Mouse (Mus musculus): ENCODE measurements around the gene Tnfrsf8. TPM values are rescaled to one million over a fixed set of nuclear protein-coding genes. Genes with fewer than 3 reads are reported as not detected.
"Not testable (repeated sequence)": the region's sequence is repeated elsewhere in the genome, so short reads cannot be mapped to it uniquely, and the experiment has no call there.

Gene Tnfrsf8
- polyA plus RNA-seq, 1 experiment from 2014 or later = 0.07 TPM

GRCm38 (mm10) chr4:145313256-145313655, 1.7 kb downstream of the Tnfrsf8 start:
- H3K4me3 ChIP-seq (ENCODE audit: low read depth, low read length) = no peak overlapping the region
- no peaks in the 10 kb centered on the region for H3K9me3 ChIP-seq (ENCODE audit: low read length)
- WGBS (ENCODE audit: insufficient replicate concordance) = 77% methylated on average over 3 of the region's 3 CpGs
- no peak overlapping the region for H3K4me2 ChIP-seq (ENCODE audit: low read depth, low read length)
- 0 out of 2 replicates have a peak, but pooled peaks cover 10% of the 10 kb centered on the region for H3K27me3 ChIP-seq (ENCODE audit: insufficient read depth, low read length)
- no peaks in the 10 kb centered on the region for H3K4me1 ChIP-seq (ENCODE audit: insufficient read depth)
- DNase-seq (no peak), ATAC-seq (no peak)
- H3K9ac ChIP-seq (replicated peaks) = no peak overlapping the region
- no peak for TF ChIP-seq EP300 (IDR thresholded peaks at IDR 0.05; ENCODE audit: low read depth)
- no peaks in the 10 kb centered on the region for H3K36me3 ChIP-seq (replicated peaks; ENCODE audit: insufficient read depth, low read length)
- no peak overlapping the region for H3K27ac ChIP-seq (ENCODE audit: low read depth)

DNA sequence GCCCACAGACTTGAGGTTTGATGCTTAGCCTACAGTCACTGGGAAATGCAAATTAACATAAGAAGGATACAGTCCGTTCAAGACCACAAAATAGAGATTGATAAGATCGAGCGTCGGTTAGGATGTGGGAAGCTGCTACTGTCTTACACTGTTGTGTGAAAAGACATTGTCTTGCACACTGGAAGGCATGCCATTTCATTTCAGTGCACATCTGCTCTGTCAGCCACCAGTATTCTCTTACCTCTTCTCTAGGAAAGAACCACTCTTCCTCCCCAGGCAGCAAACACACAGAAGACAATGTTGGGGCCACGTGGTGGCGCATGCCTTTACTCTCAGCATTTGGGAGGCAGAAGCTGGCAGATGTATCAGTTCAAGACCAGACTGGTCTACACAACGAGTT, 2.4 kb downstream of the Tnfrsf8 start:
- Histone ChIP-seq H3K36me3 (replicated peaks; ENCODE audit: insufficient read depth, low read length) (no peaks in the 10 kb centered on the region), H3K4me2 (ENCODE audit: low read depth, low read length) (no peak overlapping the region), H3K4me1 (ENCODE audit: insufficient read depth) (no peaks in the 10 kb centered on the region), H3K9me3 (ENCODE audit: low read length) (no peaks in the 10 kb centered on the region), H3K9ac (replicated peaks) (no peak overlapping the region), H3K27ac (ENCODE audit: low read depth) (no peak overlapping the region), H3K27me3 (ENCODE audit: insufficient read depth, low read length) (0 out of 2 replicates have a peak, but pooled peaks cover 10% of the 10 kb centered on the region), H3K4me3 (ENCODE audit: low read depth, low read length) (no peak overlapping the region)
- TF ChIP-seq EP300 (IDR thresholded peaks at IDR 0.05; ENCODE audit: low read depth) (no peak), CTCF (IDR thresholded peaks at IDR 0.05; ENCODE audit: low read depth) (no peak)
- WGBS (ENCODE audit: insufficient replicate concordance) = 45% methylated on average over 7 of the region's 7 CpGs
- no peak for ATAC-seq
- DNase-seq = no peak

DNA sequence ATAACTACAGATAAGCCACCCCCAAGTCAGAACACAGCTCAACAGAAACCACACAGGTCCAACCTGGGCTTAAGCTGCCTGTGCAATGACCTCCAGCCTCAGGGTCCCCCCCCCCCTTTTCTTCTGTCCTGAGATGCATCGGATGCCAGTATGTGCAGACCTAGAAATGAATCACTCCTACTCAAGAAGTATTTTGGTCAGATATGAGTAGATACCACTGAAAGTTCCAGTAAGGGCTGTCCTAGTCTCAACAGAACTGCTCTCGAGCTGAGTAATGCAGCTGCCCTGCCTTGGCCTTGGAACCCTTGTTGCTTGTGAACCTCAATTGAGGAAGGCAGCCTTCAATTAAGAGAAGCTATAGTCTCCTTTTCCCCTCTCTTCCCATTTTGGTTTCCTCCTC, 4.1 kb downstream of the Tnfrsf8 start:
- Histone ChIP-seq H3K27me3 (ENCODE audit: insufficient read depth, low read length) (0 out of 2 replicates have a peak, but pooled peaks cover 10% of the 10 kb centered on the region), H3K4me2 (ENCODE audit: low read depth, low read length) (no peak overlapping the region), H3K36me3 (replicated peaks; ENCODE audit: insufficient read depth, low read length) (no peaks in the 10 kb centered on the region), H3K9me3 (ENCODE audit: low read length) (no peaks in the 10 kb centered on the region), H3K9ac (replicated peaks) (no peak overlapping the region), H3K4me1 (ENCODE audit: insufficient read depth) (no peaks in the 10 kb centered on the region), H3K4me3 (ENCODE audit: low read depth, low read length) (no peak overlapping the region), H3K27ac (ENCODE audit: low read depth) (no peak overlapping the region)
- WGBS (ENCODE audit: insufficient replicate concordance) = 66% methylated on average over 2 of the region's 2 CpGs
- TF ChIP-seq EP300 (IDR thresholded peaks at IDR 0.05; ENCODE audit: low read depth) = no peak
- no peak for TF ChIP-seq CTCF (IDR thresholded peaks at IDR 0.05; ENCODE audit: low read depth)
- DNase-seq (no peak), ATAC-seq (no peak)

- Histone ChIP-seq H3K27me3 (ENCODE audit: insufficient read depth, low read length) (no peaks in the 10 kb centered on the region), H3K36me3 (replicated peaks; ENCODE audit: insufficient read depth, low read length) (no peaks in the 10 kb centered on the region), H3K4me1 (ENCODE audit: insufficient read depth) (no peaks in the 10 kb centered on the region), H3K9ac (replicated peaks) (no peak overlapping the region), H3K4me3 (ENCODE audit: low read depth, low read length) (no peak overlapping the region), H3K9me3 (ENCODE audit: low read length) (no peaks in the 10 kb centered on the region), H3K4me2 (ENCODE audit: low read depth, low read length) (no peak overlapping the region), H3K27ac (ENCODE audit: low read depth) (no peak overlapping the region)
- WGBS (ENCODE audit: insufficient replicate concordance) = 31% methylated on average over 4 of the region's 4 CpGs
- ATAC-seq = no peak
- TF ChIP-seq EP300 (IDR thresholded peaks at IDR 0.05; ENCODE audit: low read depth) (no peak), CTCF (IDR thresholded peaks at IDR 0.05; ENCODE audit: low read depth) (no peak)
- DNase-seq = no peak
Observed at GRCm38 (mm10) chr4:145306422-145306821, 8.5 kb downstream of the Tnfrsf8 start.

- 47% methylated on average over 2 of the region's 2 CpGs for WGBS (ENCODE audit: insufficient replicate concordance)
- not testable (repeated sequence) for H3K36me3 ChIP-seq (replicated peaks; ENCODE audit: insufficient read depth, low read length); H3K9me3 ChIP-seq (ENCODE audit: low read length); H3K4me3 ChIP-seq (ENCODE audit: low read depth, low read length); DNase-seq; H3K27me3 ChIP-seq (ENCODE audit: insufficient read depth, low read length); H3K4me1 ChIP-seq (ENCODE audit: insufficient read depth); H3K4me2 ChIP-seq (ENCODE audit: low read depth, low read length); H3K27ac ChIP-seq (ENCODE audit: low read depth); ATAC-seq; H3K9ac ChIP-seq (replicated peaks)
Observed at GRCm38 (mm10) chr4:145305661-145306362, 9.2 kb downstream of the Tnfrsf8 start.

- H3K27ac ChIP-seq (ENCODE audit: low read depth) = no peak overlapping the region
- peaks cover 3% of the 10 kb centered on the region; the same call in 1 of the 2 replicates for H3K4me1 ChIP-seq (ENCODE audit: insufficient read depth)
- 84% methylated on average over 4 of the region's 4 CpGs for WGBS (ENCODE audit: insufficient replicate concordance)
- DNase-seq (no peak), ATAC-seq (no peak)
- H3K9ac ChIP-seq (replicated peaks) = no peak overlapping the region
- H3K36me3 ChIP-seq (replicated peaks; ENCODE audit: insufficient read depth, low read length) = no peaks in the 10 kb centered on the region
- H3K9me3 ChIP-seq (ENCODE audit: low read length) = no peaks in the 10 kb centered on the region
- no peak for TF ChIP-seq CTCF (IDR thresholded peaks at IDR 0.05; ENCODE audit: low read depth)
- no peak for TF ChIP-seq EP300 (IDR thresholded peaks at IDR 0.05; ENCODE audit: low read depth)
- H3K27me3 ChIP-seq (ENCODE audit: insufficient read depth, low read length) = no peaks in the 10 kb centered on the region
- H3K4me2 ChIP-seq (ENCODE audit: low read depth, low read length) = no peak overlapping the region
- H3K4me3 ChIP-seq (ENCODE audit: low read depth, low read length) = no peak overlapping the region
Observed at GRCm38 (mm10) chr4:145304109-145304508, 10.9 kb downstream of the Tnfrsf8 start.
